Mouse (Mus musculus) neutrophil, adult 5-6 weeks (primary cell): Measurements from ENCODE around the gene Gmds. TPM values are rescaled to one million over a fixed set of nuclear protein-coding genes. Genes with fewer than 3 reads are reported as not detected.

ENCODE experiments used
- ATAC-seq: fragments of 151-379, 151-347 bp; 2 replicates; pipeline ENCODE4 v1.8.0; 2017; ENCODE audit warnings: mild to moderate bottlenecking, moderate TSS enrichment; ENCODE audit not compliant: insufficient number of reproducible peaks, poor library complexity, low FRiP score, severe bottlenecking; ENCODE audit errors: extremely low read depth
- total RNA-seq: library from RNA; stranded (forward); fragments of 200-1000 nt; gene quantifications from 2 replicates; pipeline ENCODE4 v1.2.3, GENCODE M21; 2017

The Gmds gene
- total RNA-seq, 1 experiment from 2014 or later, result 7.9 TPM

DNA sequence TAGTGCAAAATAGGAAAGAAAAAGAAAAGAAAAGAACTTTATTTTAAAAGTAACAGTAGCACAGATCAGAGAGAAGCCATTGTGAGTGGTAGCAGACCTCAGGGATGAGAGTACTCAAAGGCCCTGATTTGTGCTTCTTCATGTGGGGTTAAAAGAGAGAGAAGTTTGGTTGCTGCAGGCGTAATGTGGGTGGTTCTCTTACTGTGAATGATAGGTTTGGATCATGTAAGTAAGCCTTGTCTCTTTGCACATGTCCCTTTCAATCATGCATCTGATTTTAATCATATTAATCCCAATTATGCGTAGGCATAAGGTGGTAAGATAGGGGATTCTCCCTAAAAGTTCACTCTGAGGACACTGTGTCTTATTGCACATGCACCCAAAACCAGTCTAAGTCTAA is 556.5 kb downstream of the Gmds start:
- ATAC-seq, result no peak

DNA sequence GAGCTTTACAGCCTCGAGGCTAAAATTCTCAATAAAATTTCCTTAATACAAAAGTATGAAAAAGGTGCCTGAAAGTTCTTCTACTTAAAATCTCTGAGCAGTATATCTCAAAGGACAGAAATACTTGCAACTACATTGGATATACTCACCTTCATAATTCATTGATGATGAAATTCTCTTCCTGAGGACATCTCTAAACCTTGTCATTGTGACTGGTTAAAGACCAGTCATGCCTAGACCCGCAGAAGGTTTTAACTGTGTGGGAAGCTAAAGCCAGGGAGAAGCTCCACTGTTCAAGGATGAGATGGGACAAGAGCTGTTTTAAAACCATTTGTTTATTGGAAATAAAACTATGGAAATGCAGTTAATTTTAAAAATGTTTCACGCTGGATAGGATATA is 558.2 kb downstream of the Gmds start:
- ATAC-seq, result no peak

DNA sequence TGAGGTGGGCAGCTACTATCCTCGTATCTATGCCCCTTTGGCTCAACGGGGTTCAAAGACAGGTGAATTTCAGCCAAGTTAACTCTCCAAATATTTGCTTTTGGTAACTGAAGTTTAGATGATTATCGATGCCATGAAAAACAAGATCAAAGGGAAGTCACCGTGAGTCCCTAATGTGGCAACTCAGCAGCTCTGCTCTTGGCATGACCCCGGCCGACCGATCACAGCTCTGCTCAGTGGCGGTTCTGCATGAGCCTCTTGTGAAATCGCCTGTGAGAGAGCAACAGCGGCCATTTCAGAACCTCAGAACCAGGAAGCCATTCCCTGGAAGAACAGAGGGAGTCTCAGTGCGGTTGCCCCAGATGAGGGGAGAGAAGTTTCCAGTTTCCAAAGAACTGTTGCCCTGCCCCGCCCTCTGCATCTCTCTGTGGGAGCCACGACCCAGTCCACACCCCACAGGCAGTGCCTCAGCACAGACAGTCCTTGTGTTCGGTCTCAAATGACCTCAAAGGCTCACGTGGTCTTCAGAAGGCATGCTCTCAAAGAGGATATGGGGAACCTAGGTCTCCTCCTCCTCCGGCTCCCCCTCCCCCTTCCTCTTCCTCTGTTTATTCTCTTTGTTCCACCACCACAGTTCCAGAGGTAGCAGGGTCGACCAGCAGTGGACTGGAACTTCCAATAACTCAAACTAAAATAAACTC is 559.1 kb downstream of the Gmds start:
- no peak for ATAC-seq

DNA sequence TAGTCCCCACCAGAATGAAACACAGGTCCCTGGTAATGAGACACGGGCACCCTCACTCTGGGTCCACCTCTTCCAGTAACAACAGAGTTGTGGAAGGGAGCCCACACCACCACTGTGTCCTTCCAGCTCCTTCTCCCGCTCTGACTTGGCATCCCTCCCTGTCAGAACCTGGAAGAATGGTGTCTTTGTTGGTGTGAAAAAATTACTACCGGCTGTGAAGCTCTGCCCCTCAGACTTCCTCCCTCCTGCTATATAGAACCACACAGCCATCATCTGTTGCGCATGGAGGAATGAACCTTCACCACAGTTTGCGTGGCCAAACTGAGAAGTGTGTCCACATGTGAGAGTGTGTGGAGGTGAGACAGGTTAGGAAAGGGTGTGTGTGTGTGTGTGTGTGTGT is 562.8 kb downstream of the Gmds start:
- no peak for ATAC-seq

DNA sequence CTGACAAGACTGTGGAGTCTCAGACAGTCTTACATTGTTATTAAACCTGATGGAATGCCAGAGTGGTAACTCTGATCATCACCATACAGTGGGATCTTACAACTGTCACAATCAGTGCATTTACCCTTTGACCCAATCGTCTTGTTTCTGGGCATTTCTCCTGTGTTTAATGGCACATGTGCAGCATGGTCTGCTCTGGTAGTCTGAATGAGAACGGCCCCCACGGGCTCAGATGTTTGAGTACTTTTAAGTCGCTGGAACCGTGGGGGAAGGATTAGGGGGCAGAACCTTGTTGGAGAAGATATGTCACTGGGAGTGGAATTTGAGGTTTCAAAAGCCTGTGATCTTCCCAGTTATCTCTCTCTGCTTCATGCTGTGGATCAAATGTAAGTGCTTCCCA is 565.7 kb downstream of the Gmds start:
- no peak for ATAC-seq
